Mouse (Mus musculus) bone marrow, adult 2 months (tissue): ENCODE results near the gene Dtx3.

Source experiments
- CTCF ChIP-seq: fragments of 200-500 bp; IDR thresholded peaks from 2 replicates; pipeline ENCODE4 v1.5.1; 2011; ENCODE audit warnings: low read length, control low read depth; ENCODE audit not compliant: control insufficient read depth, insufficient read depth
- POLR2A ChIP-seq: fragments of 200-500 bp; IDR thresholded peaks from 2 replicates; pipeline ENCODE4 v1.6.1; 2011; ENCODE audit warnings: low read depth, mild to moderate bottlenecking, control low read depth, low read length, borderline replicate concordance; ENCODE audit not compliant: control insufficient read depth

GRCm38 (mm10) chr10:127233141-127233540, 37.6 kb upstream of the Dtx3 start:
- TF ChIP-seq POLR2A: no peak
- peak; percentile 43; the same call in 1 of the 2 replicates for TF ChIP-seq CTCF
